Mouse (Mus musculus): ENCODE results near the gene Ndufa5. TPM values are rescaled to one million over a fixed set of nuclear protein-coding genes. Genes with fewer than 3 reads are reported as not detected.

Gene Ndufa5
- polyA plus RNA-seq, 1 experiment from 2014 or later, result 302 TPM

DNA sequence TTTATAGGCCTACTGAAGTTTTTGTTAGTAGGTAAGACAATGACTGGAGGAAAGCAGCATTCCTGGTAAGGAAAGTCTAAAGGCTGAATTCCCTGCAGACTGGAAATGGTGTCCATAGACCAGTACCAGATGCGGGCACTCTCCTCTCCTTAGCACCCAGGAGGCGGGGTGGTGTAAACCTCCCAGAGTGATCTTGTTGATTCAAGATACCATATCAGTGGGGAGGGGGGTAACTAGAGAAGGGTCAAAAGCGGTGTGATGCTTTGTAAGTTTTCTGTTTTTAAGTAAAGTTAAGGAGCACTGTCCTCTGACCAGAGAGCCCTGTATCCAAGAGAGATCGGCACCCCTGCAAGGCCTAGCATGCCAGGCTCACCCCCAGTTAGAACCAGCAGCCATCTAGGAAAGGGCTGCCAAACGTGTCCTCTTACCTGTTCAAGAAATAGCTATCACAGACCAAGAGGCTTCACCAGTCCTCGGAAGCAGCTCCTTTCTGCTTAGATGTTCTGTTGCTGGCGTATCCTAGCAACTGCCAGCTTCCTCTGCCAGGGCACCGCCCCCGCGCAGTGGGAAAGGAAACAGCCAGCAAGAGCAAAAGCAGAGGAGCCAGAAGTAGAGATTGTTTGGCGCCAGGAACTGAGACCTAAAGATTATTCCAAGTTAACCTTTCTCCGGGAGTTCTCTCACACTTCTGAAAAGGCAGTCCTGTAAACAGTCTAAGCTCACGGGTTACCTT lies 13.1 kb downstream of the Ndufa5 start, which contains the start of gene Iqub:
Gene Iqub, minus strand, starts transcription at position 516 of the 733 bp plus-strand sequence.
- H3K27me3 ChIP-seq, result no peaks in the 10 kb centered on the region
- no peaks in the 10 kb centered on the region for H3K9me3 ChIP-seq
- WGBS, result 24% methylated on average over 13 of the region's 13 CpGs
- ATAC-seq (ENCODE audit: low FRiP score), result peak; percentile 84
- H3K4me1 ChIP-seq, result peaks cover 8% of the 10 kb centered on the region
- H3K27ac ChIP-seq, result no peak within 1 kb of the TSS
- peaks cover 13% of the 10 kb centered on the region for H3K36me3 ChIP-seq (replicated peaks)
- no peak within 1 kb of the TSS for H3K4me3 ChIP-seq (replicated peaks)
- H3K9ac ChIP-seq, result no peak within 1 kb of the TSS
- peak within 1 kb of the TSS; percentile 35 for H3K4me2 ChIP-seq

DNA sequence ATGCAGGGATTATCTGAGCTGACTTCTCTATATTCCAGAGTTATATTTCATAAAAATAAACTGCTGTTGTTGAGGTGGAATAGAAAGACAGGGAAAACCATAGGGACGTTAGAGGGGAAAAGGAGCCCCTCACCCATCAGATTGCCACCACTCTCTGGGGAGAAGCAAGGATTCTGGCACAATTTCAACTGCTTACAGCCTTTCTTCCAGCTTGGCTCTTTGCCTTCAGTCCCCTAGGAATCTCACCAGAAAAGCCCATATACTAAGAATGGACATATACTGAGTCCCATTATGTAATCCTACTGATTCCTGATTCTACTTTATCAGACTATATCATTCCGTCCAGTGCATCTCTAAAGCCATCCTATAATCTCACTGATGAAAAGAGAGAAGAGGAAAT lies 23.7 kb downstream of the Ndufa5 start:
- Histone ChIP-seq H3K27ac (no peak overlapping the region), H3K9ac (no peak overlapping the region), H3K36me3 (replicated peaks) (no peaks in the 10 kb centered on the region), H3K4me1 (no peaks in the 10 kb centered on the region), H3K9me3 (no peaks in the 10 kb centered on the region), H3K27me3 (no peaks in the 10 kb centered on the region), H3K4me2 (no peak overlapping the region), H3K4me3 (replicated peaks) (no peak overlapping the region)
- ATAC-seq (ENCODE audit: low FRiP score), result no peak
- WGBS, result 77% methylated on average over 2 of the region's 2 CpGs

DNA sequence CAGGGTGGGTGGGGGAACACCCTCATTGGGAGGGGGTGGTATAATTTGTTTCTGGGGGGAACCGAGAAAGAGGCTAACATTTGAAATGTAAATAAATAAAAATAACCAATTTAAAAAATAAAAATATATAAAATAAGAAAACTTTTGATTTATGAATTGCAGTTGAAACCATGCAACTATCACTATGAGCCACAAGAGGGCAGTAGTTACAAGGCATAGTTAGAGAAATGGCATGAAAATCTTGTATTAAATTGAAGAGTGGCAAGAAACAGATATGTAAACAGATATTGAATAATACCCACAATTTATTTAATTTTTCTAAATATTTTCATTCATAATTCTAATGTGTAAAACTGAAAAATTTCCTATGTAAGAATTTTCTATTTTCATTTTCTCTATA lies 37.5 kb downstream of the Ndufa5 start:
- Histone ChIP-seq H3K4me1 (no peaks in the 10 kb centered on the region), H3K36me3 (replicated peaks) (no peaks in the 10 kb centered on the region), H3K9me3 (no peaks in the 10 kb centered on the region), H3K9ac (no peak overlapping the region), H3K4me2 (no peak overlapping the region), H3K27me3 (no peaks in the 10 kb centered on the region), H3K4me3 (replicated peaks) (no peak overlapping the region), H3K27ac (no peak overlapping the region)
- WGBS, result 26% methylated on average over 1 of the region's 1 CpGs
- ATAC-seq (ENCODE audit: low FRiP score), result no peak

DNA sequence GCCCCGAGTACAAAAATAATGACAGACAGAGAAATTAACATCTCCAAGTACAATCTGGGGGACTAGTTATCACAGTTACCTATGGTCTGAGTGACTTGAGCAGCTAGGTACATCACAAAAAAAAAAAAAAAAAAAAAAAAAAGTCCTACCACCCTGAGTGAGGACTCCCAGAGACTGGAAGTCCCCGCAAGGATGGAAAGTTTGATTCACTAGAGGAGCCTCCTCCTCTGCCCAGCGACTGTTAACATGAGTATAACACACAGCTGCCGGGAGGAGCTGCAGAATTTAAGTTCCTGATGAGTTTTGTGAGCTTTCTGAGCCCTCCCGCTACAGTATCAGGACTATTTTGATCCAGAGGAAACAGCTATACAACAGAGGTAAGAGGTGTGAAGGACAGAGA lies 41.3 kb downstream of the Ndufa5 start:
- Histone ChIP-seq H3K27me3 (no peaks in the 10 kb centered on the region), H3K27ac (no peak overlapping the region), H3K9ac (no peak overlapping the region), H3K4me3 (replicated peaks) (no peak overlapping the region), H3K36me3 (replicated peaks) (no peaks in the 10 kb centered on the region), H3K9me3 (no peaks in the 10 kb centered on the region), H3K4me2 (no peak overlapping the region), H3K4me1 (no peaks in the 10 kb centered on the region)
- 77% methylated on average over 5 of the region's 5 CpGs for WGBS
- no peak for ATAC-seq (ENCODE audit: low FRiP score)

DNA sequence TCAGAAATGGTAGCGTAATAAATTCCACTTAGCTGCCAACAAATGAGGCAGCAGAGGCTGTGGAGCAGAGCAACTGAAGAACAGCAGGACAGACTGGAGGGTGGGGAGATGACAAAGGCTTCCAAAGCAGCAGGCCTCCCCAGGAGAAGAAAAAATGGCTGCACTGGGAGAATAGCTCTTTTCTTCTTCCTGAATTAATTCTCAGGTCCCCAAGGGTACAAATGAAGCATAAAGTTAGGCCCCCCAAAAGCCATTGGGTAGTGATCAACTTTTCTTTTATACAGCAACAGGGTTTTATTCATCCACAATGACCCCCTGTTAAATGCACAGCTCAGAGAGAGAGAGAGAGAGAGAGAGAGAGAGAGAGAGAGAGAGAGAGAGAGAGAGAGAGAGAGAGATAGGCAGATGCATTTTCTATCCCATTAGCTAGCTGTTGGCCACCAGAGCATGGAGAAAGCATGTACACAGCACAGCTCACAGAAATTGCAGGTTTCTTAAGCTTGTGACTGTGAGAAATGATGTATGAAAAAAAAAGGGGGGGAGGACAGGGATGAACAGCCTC lies 57.2 kb downstream of the Ndufa5 start:
- Histone ChIP-seq H3K9me3 (no peaks in the 10 kb centered on the region), H3K9ac (no peak overlapping the region), H3K36me3 (replicated peaks) (no peaks in the 10 kb centered on the region), H3K4me1 (peaks cover 19% of the 10 kb centered on the region), H3K27me3 (no peaks in the 10 kb centered on the region), H3K4me3 (replicated peaks) (no peak overlapping the region), H3K27ac (no peak overlapping the region), H3K4me2 (no peak overlapping the region)
- 13% methylated on average over 1 of the region's 1 CpGs for WGBS
- peak; percentile 63 for ATAC-seq (ENCODE audit: low FRiP score)

DNA sequence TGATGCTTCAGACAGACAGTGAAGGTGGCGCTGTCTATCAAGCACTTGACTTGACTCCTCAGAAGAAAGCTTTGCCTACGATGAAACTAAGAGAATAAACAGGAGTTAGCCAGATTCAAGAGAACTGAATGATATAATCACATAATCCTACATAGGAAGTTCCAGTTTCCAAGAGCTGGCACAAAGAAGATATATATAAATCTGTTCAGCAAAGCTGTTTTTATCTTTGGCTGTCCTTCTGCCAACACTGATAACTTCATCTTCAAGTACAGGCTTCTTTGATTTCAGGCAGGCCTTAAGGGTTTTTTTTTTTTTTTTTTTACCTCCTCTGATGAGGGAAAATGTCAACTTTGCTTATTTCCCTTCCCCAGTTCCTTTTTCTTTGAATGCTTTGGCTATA lies 57.7 kb downstream of the Ndufa5 start:
- WGBS, result 67% methylated on average over 2 of the region's 2 CpGs
- ATAC-seq (ENCODE audit: low FRiP score), result no peak
- Histone ChIP-seq H3K27ac (no peak overlapping the region), H3K4me2 (no peak overlapping the region), H3K9ac (no peak overlapping the region), H3K27me3 (no peaks in the 10 kb centered on the region), H3K4me3 (replicated peaks) (no peak overlapping the region), H3K4me1 (peaks cover 19% of the 10 kb centered on the region), H3K36me3 (replicated peaks) (no peaks in the 10 kb centered on the region), H3K9me3 (no peaks in the 10 kb centered on the region)

Other genes with a start within 250 kb of the Ndufa5 start
- 0.62 and 0.96 TPM in 2 replicates for gene Iqub, start 12.9 kb downstream of the Ndufa5 start, polyA plus RNA-seq (2016; fragmentation: Nextera tagmentation; extraction: Ambion mirVana)
- gene Asb15, start 131 bp upstream of the Ndufa5 start, polyA plus RNA-seq (2016; fragmentation: Nextera tagmentation; extraction: Ambion mirVana), result not detected in 2 replicates
- not detected in 2 replicates for gene Lmod2, start 69.7 kb upstream of the Ndufa5 start, polyA plus RNA-seq (2016; fragmentation: Nextera tagmentation; extraction: Ambion mirVana)
- 81.9 and 82.5 TPM in 2 replicates for gene Wasl, start 137.0 kb upstream of the Ndufa5 start, polyA plus RNA-seq (2016; fragmentation: Nextera tagmentation; extraction: Ambion mirVana)
- gene Hyal6, start 205.2 kb upstream of the Ndufa5 start, polyA plus RNA-seq (2016; fragmentation: Nextera tagmentation; extraction: Ambion mirVana), result not detected in 2 replicates
- gene Hyal4, start 220.3 kb upstream of the Ndufa5 start, polyA plus RNA-seq (2016; fragmentation: Nextera tagmentation; extraction: Ambion mirVana), result not detected in 2 replicates